Mouse (Mus musculus) gastrocnemius, postnatal 25 days (tissue): ENCODE data around the gene Prrx2. TPM values are rescaled to one million over a fixed set of nuclear protein-coding genes. Genes with fewer than 3 reads are reported as not detected.
A peak's percentile ranks its signal among the peaks of the same experiment; 100 is the strongest.

Experiments used
- DNase-seq: peaks from one replicate; pipeline ENCODE4 v3.0.0; 2022
- total RNA-seq, 2 experiments: library from RNA; stranded (reverse); gene quantifications; 1 replicate in 1 of 2; 2 replicates in 1 of 2; pipeline ENCODE4 v1.2.3; 2021

Prrx2 gene
- total RNA-seq, 2 experiments from 2014 or later: 2.1 to 3.0 TPM

- peak; percentile 51 for DNase-seq
Observed at GRCm38 (mm10) chr2:30870863-30871262, 36.1 kb downstream of the Prrx2 start.

GRCm38 (mm10) chr2:30872669-30873068, 37.9 kb downstream of the Prrx2 start:
- no peak for DNase-seq

GRCm38 (mm10) chr2:30874445-30874844, 39.7 kb downstream of the Prrx2 start:
- DNase-seq: no peak

- no peak for DNase-seq
Observed at GRCm38 (mm10) chr2:30875096-30875495, 40.3 kb downstream of the Prrx2 start.

- DNase-seq: peak; percentile 59
Observed at GRCm38 (mm10) chr2:30875621-30876432, 41.1 kb downstream of the Prrx2 start.

GRCm38 (mm10) chr2:30879481-30879880, 44.7 kb downstream of the Prrx2 start:
- no peak for DNase-seq

- DNase-seq: no peak
Observed at GRCm38 (mm10) chr2:30881215-30881614, 46.4 kb downstream of the Prrx2 start.

- no peak for DNase-seq
Observed at GRCm38 (mm10) chr2:30884852-30885373, 50.1 kb downstream of the Prrx2 start.

- DNase-seq: peak; percentile 77
Observed at GRCm38 (mm10) chr2:30885453-30886163, 50.8 kb downstream of the Prrx2 start.

- peak; percentile 19 for DNase-seq
Observed at GRCm38 (mm10) chr2:30891002-30891401, 56.2 kb downstream of the Prrx2 start.

GRCm38 (mm10) chr2:30893399-30893798, 58.6 kb downstream of the Prrx2 start:
- peak; percentile 42 for DNase-seq

GRCm38 (mm10) chr2:30893946-30894345, 59.2 kb downstream of the Prrx2 start:
- no peak for DNase-seq

- DNase-seq: no peak
Observed at GRCm38 (mm10) chr2:30897291-30897690, 62.5 kb downstream of the Prrx2 start.

- no peak for DNase-seq
Observed at GRCm38 (mm10) chr2:30899397-30900069, 64.8 kb downstream of the Prrx2 start.

- no peak for DNase-seq
Observed at GRCm38 (mm10) chr2:30901646-30902160, 66.9 kb downstream of the Prrx2 start.

- no peak for DNase-seq
Observed at GRCm38 (mm10) chr2:30902256-30902655, 67.5 kb downstream of the Prrx2 start.

- DNase-seq: no peak
Observed at GRCm38 (mm10) chr2:30902726-30903722, 68.3 kb downstream of the Prrx2 start.

- no peak for DNase-seq
Observed at GRCm38 (mm10) chr2:30904231-30904630, 69.5 kb downstream of the Prrx2 start.

- no peak for DNase-seq
Observed at GRCm38 (mm10) chr2:30904991-30905390, 70.2 kb downstream of the Prrx2 start.

- DNase-seq: no peak
Observed at GRCm38 (mm10) chr2:30905906-30906305, 71.1 kb downstream of the Prrx2 start.

GRCm38 (mm10) chr2:30906641-30907040, 71.9 kb downstream of the Prrx2 start:
- DNase-seq: no peak
